Mouse (Mus musculus) brain, embryonic 14.5 days (tissue): ENCODE measurements around the gene Naxd. TPM values are rescaled to one million over a fixed set of nuclear protein-coding genes. Genes with fewer than 3 reads are reported as not detected.
"Not testable (repeated sequence)": the region's sequence is repeated elsewhere in the genome, so short reads cannot be mapped to it uniquely, and the experiment has no call there.

ENCODE experiments used
- DNase-seq: peaks from one replicate; pipeline ENCODE4 v3.0.0-alpha.2; 2011; ENCODE audit warnings: low read depth
- CTCF ChIP-seq: fragments of 200-500 bp; IDR thresholded peaks from 2 replicates; pipeline ENCODE4 v1.5.1; 2012; ENCODE audit warnings: inconsistent platforms, mild to moderate bottlenecking, moderate library complexity, borderline replicate concordance; ENCODE audit not compliant: insufficient read depth, insufficient read length; ENCODE audit errors: extremely low read depth
- POLR2A ChIP-seq: fragments of 200-500 bp; IDR thresholded peaks from 2 replicates; pipeline ENCODE4 v1.6.1; 2012; ENCODE audit warnings: mild to moderate bottlenecking, inconsistent platforms, borderline replicate concordance; ENCODE audit not compliant: poor library complexity, insufficient read depth, insufficient read length, severe bottlenecking; ENCODE audit errors: extremely low read depth
- polyA plus RNA-seq: library from polyadenylated mRNA; depleted of rRNA; stranded (reverse); fragments of >200 nt; gene quantifications from 2 replicates; pipeline ENCODE4 v1.2.3, GENCODE M21; 2012

Naxd gene
- polyA plus RNA-seq, 1 experiment, result 126 TPM

- no peak for TF ChIP-seq POLR2A
- TF ChIP-seq CTCF, result no peak
- no peak for DNase-seq
Measured at GRCm38 (mm10) chr8:11475876-11476275, 21.4 kb upstream of the Naxd start.

- TF ChIP-seq POLR2A (no peak), CTCF (no peak)
- peak; percentile 31 for DNase-seq
Measured at GRCm38 (mm10) chr8:11476338-11477177, 20.7 kb upstream of the Naxd start.

GRCm38 (mm10) chr8:11477178-11477553 lies 20.1 kb upstream of the Naxd start:
- TF ChIP-seq POLR2A, result no peak
- no peak for TF ChIP-seq CTCF
- DNase-seq, result no peak

GRCm38 (mm10) chr8:11477811-11478761 lies 19.2 kb upstream of the Naxd start, which contains the start of gene Rab20:
Gene Rab20 (minus strand): TSS chr8:11478710.
- peak; percentile 62 for DNase-seq
- TF ChIP-seq CTCF, result no peak
- no peak for TF ChIP-seq POLR2A

DNA sequence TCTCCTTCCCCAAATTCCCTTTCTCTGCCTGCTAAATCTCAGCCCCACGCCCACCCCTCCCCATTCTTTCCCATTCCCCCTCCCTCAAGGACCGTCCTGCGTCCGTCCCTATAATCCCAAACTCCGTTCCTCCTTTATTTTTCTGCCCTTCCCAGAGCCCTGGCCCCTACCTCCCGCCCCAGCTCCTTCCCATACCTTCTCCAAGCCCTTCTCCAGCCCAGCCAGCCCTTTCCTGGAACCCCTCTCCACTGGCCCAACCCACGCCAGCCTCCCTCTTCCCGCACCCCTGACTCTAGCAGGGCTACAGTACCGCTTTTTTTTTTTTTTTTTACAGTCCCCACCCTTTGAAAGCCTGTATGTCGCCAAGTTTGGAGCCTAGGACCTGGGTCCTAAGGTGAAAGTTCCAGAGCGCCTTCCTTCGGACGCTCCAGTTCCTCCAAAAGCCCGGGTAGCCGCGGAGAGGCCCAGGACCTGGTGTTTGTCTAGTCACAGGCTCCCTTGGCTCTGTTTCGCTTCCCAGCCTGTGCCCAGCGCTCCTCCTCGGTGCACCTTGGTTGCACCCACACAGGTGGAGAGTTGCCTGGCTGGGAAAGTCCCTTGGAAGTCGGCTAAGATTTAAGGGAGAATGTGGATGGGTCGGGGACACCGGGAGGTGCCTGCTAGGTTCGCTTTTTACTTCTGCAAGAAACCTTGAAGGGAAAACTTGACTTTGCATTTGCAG lies 18.3 kb upstream of the Naxd start:
- no peak for DNase-seq
- TF ChIP-seq POLR2A (no peak), CTCF (no peak)

- DNase-seq, result no peak
- no peak for TF ChIP-seq POLR2A
Measured at GRCm38 (mm10) chr8:11479591-11479990, 17.7 kb upstream of the Naxd start.

DNA sequence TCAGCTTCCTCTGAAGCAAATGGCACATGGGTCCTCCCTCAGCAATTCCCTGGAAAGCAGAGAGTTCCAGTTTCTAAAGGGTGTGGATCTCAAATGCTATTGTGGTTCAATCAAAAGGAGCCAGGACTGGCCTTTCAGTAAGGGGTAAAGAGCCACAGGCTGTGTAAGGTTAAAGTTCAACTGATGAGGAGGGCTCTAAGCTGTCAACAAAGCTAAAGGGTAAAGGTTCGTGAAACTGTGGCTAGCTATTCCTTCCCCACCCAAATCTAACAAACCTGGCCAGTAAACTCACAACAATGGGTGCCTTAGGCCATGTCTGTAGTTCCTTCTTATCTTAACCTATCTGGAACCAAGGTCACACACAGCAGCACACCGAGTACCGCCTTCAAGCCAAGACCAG lies 15.4 kb upstream of the Naxd start:
- no peak for TF ChIP-seq CTCF
- DNase-seq, result no peak

DNA sequence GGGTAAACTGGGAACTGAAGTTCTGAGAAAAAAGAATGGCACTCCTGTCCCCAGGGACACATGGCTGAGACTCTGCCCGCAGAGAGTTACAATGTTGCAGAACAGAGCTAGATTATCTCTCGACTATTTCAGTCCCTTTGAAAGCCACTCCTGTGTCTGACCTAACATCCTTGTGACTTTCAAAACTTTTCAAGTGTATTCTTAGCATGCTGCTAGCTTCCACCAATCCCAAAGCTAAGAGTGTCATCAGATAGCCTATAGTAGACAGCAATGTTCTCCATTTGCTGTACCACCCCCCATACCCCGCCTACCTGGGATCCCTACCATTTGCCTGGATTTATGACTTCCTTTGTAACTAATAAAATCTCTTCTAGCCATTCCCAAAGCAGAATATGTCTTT lies 14.8 kb upstream of the Naxd start:
- DNase-seq, result no peak
- TF ChIP-seq CTCF, result no peak
- no peak for TF ChIP-seq POLR2A

GRCm38 (mm10) chr8:11486142-11486541 lies 11.2 kb upstream of the Naxd start:
- peak; percentile 79 for DNase-seq
- TF ChIP-seq POLR2A (no peak), CTCF (peak; percentile 88)

- TF ChIP-seq POLR2A, result no peak
- TF ChIP-seq CTCF, result no peak
- no peak for DNase-seq
Measured at GRCm38 (mm10) chr8:11487229-11487628, 10.1 kb upstream of the Naxd start.

DNA sequence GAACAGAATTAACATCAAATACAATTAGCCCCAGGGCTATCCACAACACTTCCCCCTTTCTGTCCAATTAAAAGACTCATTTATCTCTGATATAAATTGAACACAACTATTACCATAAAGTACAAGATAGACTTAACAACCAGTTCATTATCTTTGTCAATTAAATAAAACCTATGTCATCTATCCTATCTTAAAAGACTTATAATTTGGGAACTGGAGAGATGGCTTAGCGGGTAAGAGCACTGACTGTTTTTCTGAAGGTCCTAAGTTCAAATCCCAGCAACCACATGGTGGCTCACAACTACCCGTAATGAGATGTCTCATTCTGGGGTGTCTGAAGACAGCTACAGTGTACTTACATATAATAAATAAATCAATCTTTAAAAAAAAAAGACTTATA lies 5.0 kb upstream of the Naxd start:
- not testable (repeated sequence) for DNase-seq

GRCm38 (mm10) chr8:11498281-11498680 lies 975 bp downstream of the Naxd start:
- no peak for TF ChIP-seq CTCF
- no peak for TF ChIP-seq POLR2A

More at GRCm38 (mm10) chr8:11498281-11498680, 975 bp downstream of the Naxd start:
- DNase-seq, result no peak
